Mouse (Mus musculus) neural tube, embryonic 15.5 days (tissue): ENCODE measurements around the gene Atxn7l3. TPM values are rescaled to one million over a fixed set of nuclear protein-coding genes. Genes with fewer than 3 reads are reported as not detected.
"Not testable (repeated sequence)": the region's sequence is repeated elsewhere in the genome, so short reads cannot be mapped to it uniquely, and the experiment has no call there.

ENCODE experiments used
- ATAC-seq: fragments of 200-750 bp; cut with Nextera tagmentation; 2 replicates; pipeline ENCODE4 v1.8.0; 2017; ENCODE audit warnings: mild to moderate bottlenecking, moderate TSS enrichment, moderate library complexity; ENCODE audit not compliant: low FRiP score
- H3K27ac ChIP-seq: fragments of 300-500 bp; sonication (generic); replicated peaks from 2 replicates; pipeline ENCODE4 v1.5.1; 2015; ENCODE audit warnings: mild to moderate bottlenecking, inconsistent platforms
- H3K27me3 ChIP-seq: fragments of 300-500 bp; sonication (generic); replicated peaks from 2 replicates; pipeline ENCODE4 v1.6.1; 2015; ENCODE audit warnings: inconsistent platforms
- H3K36me3 ChIP-seq: fragments of 300-500 bp; sonication (generic); 2 replicates; pipeline ENCODE4 v1.6.1; 2015; ENCODE audit warnings: inconsistent platforms
- H3K4me1 ChIP-seq: fragments of 300-500 bp; sonication (generic); 2 replicates; pipeline ENCODE4 v1.6.1; 2015; ENCODE audit warnings: inconsistent platforms
- H3K4me2 ChIP-seq: fragments of 300-500 bp; sonication (generic); 2 replicates; pipeline ENCODE4 v1.6.1; 2015; ENCODE audit warnings: inconsistent platforms, mild to moderate bottlenecking, moderate library complexity
- H3K4me3 ChIP-seq: fragments of 300-500 bp; sonication (generic); replicated peaks from 2 replicates; pipeline ENCODE4 v1.5.1; 2015; ENCODE audit warnings: mild to moderate bottlenecking, inconsistent platforms
- H3K9ac ChIP-seq: fragments of 300-500 bp; sonication (generic); replicated peaks from 2 replicates; pipeline ENCODE4 v1.6.1; 2015; ENCODE audit warnings: mild to moderate bottlenecking, inconsistent platforms
- H3K9me3 ChIP-seq: fragments of 300-500 bp; sonication (generic); replicated peaks from 2 replicates; pipeline ENCODE4 v1.6.1; 2016; ENCODE audit warnings: inconsistent platforms
- whole genome bisulfite sequencing: fragments of 180-500 bp; shearing (Covaris S2); methylation state at CpG from one replicate; pipeline ENCODE4 v1.1.7; 2015; ENCODE audit warnings: mixed read lengths; 5-methylcytosine and 5-hydroxymethylcytosine counted together
- polyA plus RNA-seq: library from polyadenylated mRNA; unstranded; fragments of >200 nt; fragmentation: Nextera tagmentation; extraction: Ambion mirVana; gene quantifications from 2 replicates; pipeline ENCODE4 v1.2.1, GENCODE M21; 2015

Gene Atxn7l3
- polyA plus RNA-seq, 1 experiment from 2014 or later = 28.1 TPM

DNA sequence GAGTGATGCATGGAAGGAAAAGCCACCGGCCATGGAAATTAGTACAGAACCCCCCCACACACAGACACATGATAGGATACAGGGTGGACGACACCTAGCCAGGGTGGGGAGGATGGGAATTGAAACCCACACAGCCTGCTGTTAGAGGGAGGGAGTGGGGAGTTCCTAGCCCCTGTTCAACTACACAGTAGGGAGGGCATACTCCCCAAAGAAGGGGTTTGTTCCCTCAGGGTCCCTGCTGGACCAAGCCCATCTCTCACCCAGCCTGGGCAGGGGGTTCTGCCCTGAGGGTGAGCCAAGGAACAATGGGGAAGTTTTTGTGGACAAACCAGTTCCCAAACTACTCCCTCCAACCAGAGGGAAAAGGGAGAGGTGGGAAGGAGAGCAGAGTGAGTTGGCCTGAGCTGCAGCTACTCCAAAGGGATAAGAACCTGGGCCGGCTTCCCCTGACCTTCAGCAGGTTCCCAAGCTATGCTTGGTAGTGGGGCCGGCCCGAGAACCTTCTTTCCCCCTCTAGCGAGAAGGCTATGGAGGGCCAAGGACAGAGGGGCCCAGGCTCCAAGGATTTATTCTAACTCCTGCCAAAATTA is 6.8 kb downstream of the Atxn7l3 start:
- Histone ChIP-seq H3K27me3 (no peaks in the 10 kb centered on the region), H3K9me3 (no peaks in the 10 kb centered on the region), H3K36me3 (peaks cover 61% of the 10 kb centered on the region), H3K4me3 (no peak overlapping the region), H3K4me2 (no peak overlapping the region), H3K4me1 (peaks cover 44% of the 10 kb centered on the region), H3K27ac (peak overlapping the region; percentile 23; the same call in 1 of the 2 replicates), H3K9ac (no peak overlapping the region)
- no peak for ATAC-seq
- WGBS = 65% methylated on average over 6 of the region's 6 CpGs

DNA sequence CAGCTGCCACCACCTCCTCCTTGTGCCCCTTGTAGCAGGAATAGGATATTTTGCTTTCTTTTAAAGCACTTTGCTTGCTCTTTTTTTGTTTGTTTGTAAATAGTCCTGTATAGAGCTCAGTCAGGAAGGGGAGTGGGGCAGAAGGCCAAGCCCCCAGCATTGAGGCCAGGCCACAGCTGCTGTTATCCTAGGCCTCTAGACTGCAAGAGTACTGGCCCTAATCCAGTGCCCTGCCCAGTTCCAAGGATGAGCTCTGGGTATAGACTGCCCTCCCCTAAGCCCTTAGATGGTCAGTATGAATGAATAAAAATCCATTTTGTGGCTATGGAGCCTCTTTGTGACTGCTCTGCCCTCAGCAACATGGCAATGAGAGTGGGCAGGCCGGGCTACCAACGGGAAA is 7.5 kb downstream of the Atxn7l3 start:
- Histone ChIP-seq H3K4me2 (no peak overlapping the region), H3K27ac (no peak overlapping the region), H3K9ac (0 out of 2 replicates have a peak overlapping the region, but pooled peaks have one; percentile 14), H3K27me3 (no peaks in the 10 kb centered on the region), H3K9me3 (no peaks in the 10 kb centered on the region), H3K4me3 (no peak overlapping the region), H3K4me1 (peaks cover 38% of the 10 kb centered on the region), H3K36me3 (peaks cover 60% of the 10 kb centered on the region)
- 77% methylated on average over 2 of the region's 2 CpGs for WGBS
- no peak for ATAC-seq

DNA sequence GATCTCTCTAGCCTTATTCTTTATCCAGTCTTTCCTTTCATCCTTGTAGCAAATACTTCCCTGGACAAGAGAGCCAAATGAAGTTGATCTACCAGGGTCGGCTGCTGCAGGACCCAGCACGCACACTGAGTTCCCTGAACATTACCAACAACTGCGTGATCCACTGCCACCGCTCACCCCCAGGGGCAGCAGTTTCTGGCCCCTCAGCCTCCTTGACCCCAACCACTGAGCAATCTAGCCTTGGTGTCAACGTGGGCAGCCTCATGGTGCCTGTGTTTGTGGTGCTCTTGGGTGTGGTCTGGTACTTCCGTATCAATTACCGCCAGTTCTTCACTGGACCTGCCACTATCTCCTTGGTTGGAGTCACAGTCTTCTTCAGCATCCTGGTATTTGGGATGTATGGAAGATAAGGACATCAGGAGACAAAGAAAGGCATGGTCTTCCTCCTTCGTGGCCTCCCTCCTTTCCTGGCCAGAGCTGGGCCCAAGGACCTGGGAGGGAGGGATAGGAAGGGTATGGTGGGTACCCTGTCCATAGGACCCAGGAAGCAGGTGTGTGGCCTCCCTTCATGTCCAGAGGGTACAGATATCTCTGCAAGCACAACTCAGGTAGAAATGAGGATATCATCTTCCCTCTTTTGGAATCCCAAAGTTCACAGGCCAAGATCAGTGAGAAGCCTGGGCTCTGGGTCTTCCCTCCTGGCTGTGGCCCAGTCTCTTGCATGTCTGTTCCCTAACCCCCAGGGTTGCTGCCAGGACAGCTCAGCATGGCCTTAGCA is 8.2 kb downstream of the Atxn7l3 start:
- Histone ChIP-seq H3K27me3 (no peaks in the 10 kb centered on the region), H3K4me1 (peaks cover 35% of the 10 kb centered on the region), H3K4me2 (no peak overlapping the region), H3K27ac (no peak overlapping the region), H3K4me3 (no peak overlapping the region), H3K36me3 (peaks cover 54% of the 10 kb centered on the region), H3K9me3 (no peaks in the 10 kb centered on the region), H3K9ac (no peak overlapping the region)
- ATAC-seq = no peak
- WGBS = 84% methylated on average over 8 of the region's 8 CpGs

DNA sequence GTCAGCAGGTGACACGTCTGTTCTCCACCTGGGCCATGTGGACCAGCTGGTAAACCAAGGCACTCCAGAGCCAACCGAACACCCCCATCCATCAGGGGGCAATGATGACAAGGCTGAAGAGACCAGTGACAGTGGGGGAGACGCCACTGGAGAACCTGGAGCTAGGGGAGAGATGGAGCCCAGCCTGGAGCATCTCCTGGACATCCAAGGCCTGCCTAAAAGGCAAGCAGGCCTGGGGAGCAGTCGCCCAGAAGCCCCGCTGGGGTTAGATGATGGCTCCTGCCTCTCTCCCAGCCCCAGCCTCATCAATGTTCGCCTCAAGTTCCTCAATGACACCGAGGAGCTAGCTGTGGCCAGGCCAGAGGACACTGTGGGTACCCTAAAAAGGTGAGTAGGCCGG is 8.9 kb downstream of the Atxn7l3 start:
- Histone ChIP-seq H3K4me1 (peaks cover 35% of the 10 kb centered on the region), H3K4me3 (no peak overlapping the region), H3K4me2 (no peak overlapping the region), H3K27me3 (no peaks in the 10 kb centered on the region), H3K9ac (no peak overlapping the region), H3K9me3 (no peaks in the 10 kb centered on the region), H3K36me3 (peaks cover 48% of the 10 kb centered on the region), H3K27ac (no peak overlapping the region)
- WGBS = 86% methylated on average over 8 of the region's 8 CpGs
- ATAC-seq = no peak

DNA sequence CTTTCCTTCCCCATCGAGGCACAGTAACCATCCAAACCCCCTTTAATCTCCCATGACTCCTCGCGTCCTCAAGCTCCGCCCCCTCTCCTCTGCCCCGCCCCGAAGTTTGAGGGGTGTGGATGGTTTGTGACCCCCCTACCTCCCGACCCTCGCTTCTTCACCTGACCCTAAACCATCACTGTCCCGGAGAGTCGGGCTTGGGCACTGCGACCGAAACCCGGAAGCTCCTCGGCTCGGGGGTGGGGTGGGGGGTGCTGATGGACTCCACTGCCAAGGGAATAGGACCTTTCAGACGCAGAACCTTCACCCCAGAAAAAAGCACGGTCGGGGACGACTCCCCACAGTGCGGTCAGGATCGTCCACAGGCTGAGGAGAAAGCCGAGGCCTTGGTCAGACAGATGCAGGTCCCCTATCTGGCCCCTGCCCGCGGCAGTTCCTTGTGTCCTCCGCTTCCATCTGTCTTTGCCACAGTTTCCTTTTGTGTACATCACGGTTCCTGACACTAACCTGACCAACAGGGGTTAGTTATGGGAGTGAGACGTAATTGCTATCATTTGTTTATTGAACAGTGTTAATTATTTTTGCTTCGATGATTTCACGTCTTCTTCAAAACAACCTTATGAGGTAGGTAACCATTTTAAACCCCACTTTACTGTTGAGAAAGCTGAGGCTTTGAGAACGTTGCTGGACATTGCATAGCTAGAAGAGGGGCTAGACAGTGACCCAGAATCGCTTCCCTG is 11.2 kb downstream of the Atxn7l3 start:
- 5% methylated on average over 31 of the region's 31 CpGs for WGBS
- H3K9me3 ChIP-seq = no peaks in the 10 kb centered on the region
- H3K9ac ChIP-seq = peak overlapping the region; percentile 77
- peaks cover 25% of the 10 kb centered on the region for H3K36me3 ChIP-seq
- peak overlapping the region; percentile 91 for H3K27ac ChIP-seq
- no peaks in the 10 kb centered on the region for H3K27me3 ChIP-seq
- peak; percentile 76 for ATAC-seq
- peak overlapping the region; percentile 74 for H3K4me2 ChIP-seq
- peaks cover 35% of the 10 kb centered on the region for H3K4me1 ChIP-seq
- H3K4me3 ChIP-seq = peak overlapping the region; percentile 87

DNA sequence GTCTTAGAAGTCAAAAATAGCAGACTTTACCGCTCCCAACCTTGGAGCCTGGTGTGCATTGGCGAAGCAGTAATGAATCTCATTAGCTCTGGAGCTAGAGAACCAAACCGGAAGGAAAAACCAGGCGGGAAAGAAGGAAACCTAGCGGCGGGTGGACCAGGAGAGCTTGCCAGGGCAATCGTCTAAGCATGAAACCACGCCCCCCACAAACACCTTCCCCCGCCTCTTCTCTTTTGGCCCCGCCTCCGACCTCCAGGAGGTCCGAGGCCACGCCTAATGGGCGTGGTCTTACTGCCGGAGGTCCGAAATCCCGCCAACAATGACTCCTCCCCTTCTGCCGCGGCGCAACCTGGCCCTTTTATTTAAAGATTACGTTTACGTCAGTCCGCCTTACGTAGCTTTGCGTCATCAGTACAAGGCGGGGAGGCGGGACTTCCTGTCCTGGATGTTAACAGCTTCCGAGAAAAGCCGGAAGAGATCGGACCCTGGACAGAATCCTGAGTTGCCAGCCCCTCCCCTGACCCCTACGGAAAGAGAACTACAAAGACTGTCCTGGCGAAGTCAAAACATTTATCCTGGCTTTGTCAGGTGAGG is 11.8 kb downstream of the Atxn7l3 start, which contains the start of gene Tmub2:
Gene Tmub2 (plus strand): TSS at position 431 of the 594 bp plus-strand sequence.
- ATAC-seq = peak; percentile 94

DNA sequence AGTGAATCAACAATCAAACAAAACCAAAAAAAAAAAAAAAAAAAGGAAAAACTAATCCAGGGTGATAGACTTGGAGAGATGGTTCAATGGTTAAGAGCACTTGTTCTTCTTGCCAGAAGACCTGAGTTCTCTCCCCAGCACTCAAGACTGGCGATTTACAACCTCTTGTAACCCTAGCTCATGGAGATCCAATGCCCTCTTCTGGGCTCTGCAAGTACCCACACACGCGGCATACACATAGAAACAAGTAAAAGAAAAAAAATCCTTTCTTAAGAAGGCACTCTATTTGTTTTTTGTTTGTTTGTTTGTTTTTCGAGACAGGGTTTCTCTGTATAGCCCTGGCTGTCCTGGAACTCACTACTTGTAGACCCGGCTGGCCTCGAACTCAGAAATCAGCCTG is 12.5 kb downstream of the Atxn7l3 start:
- no peaks in the 10 kb centered on the region for H3K27me3 ChIP-seq
- no peak overlapping the region for H3K9ac ChIP-seq
- peak overlapping the region; percentile 74 for H3K4me2 ChIP-seq
- WGBS = 88% methylated on average over 6 of the region's 6 CpGs
- peaks cover 17% of the 10 kb centered on the region for H3K36me3 ChIP-seq
- H3K9me3 ChIP-seq = no peaks in the 10 kb centered on the region
- peak overlapping the region; percentile 91 for H3K27ac ChIP-seq
- H3K4me3 ChIP-seq = peak overlapping the region; percentile 87
- no peak for ATAC-seq
- H3K4me1 ChIP-seq = peaks cover 26% of the 10 kb centered on the region

More for the DNA sequence above, 11.8 kb downstream of the Atxn7l3 start, which contains the start of gene Tmub2:
- peaks cover 33% of the 10 kb centered on the region for H3K4me1 ChIP-seq
- peak within 1 kb of the TSS; percentile 77 for H3K9ac ChIP-seq
- peak within 1 kb of the TSS; percentile 87 for H3K4me3 ChIP-seq
- H3K4me2 ChIP-seq = peak within 1 kb of the TSS; percentile 74
- peak within 1 kb of the TSS; percentile 91 for H3K27ac ChIP-seq
- H3K36me3 ChIP-seq = peaks cover 19% of the 10 kb centered on the region
- WGBS = under 1% methylated on average over 26 of the region's 32 CpGs
- H3K27me3 ChIP-seq = no peaks in the 10 kb centered on the region
- no peaks in the 10 kb centered on the region for H3K9me3 ChIP-seq

DNA sequence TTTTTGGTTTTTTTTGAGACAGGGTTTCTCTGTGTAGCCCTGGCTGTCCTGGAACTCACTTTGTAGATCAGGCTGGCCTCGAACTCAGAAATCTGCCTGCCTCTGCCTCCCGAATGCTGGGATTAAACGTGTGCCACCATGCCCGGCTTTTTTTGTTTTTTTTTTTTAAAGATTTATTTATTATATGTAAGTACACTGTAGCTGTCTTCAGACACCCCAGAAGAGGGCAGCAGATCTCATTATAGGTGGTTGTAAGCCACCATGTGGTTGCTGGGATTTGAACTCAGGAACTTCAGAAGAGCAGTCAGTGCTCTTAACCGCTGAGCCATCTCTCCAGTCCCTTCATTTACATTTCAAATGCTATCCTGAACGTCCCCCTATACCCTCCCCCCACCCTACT is 16.2 kb downstream of the Atxn7l3 start:
- not testable (repeated sequence) for H3K27me3 ChIP-seq

DNA sequence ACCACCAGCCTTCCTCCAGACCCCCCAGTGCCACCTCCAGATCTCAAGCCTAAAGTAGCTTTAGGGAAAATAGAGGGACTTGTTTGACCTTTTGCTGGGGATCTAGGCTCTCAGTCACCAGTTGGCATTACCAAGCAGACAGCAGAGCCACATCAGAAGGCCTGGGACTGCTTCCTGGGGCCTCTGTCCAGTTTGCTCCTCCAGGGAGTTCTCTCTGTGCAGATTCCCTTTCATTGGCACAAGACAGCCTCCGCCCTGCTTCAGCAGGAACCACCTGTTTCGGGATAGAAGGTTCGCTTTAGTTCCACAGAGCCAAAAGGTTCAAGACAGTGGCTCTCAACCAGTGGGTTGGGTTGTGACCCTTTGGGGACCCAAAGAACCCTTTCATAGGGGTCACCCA is 16.8 kb downstream of the Atxn7l3 start:
- 95% methylated on average over 3 of the region's 3 CpGs for WGBS
- no peak overlapping the region for H3K27ac ChIP-seq
- H3K9ac ChIP-seq = no peak overlapping the region
- no peak overlapping the region for H3K4me3 ChIP-seq
- H3K9me3 ChIP-seq = no peaks in the 10 kb centered on the region
- H3K4me2 ChIP-seq = no peak overlapping the region
- H3K36me3 ChIP-seq = no peaks in the 10 kb centered on the region
- peaks cover 12% of the 10 kb centered on the region for H3K4me1 ChIP-seq
- ATAC-seq = no peak
- H3K27me3 ChIP-seq = peaks cover 4% of the 10 kb centered on the region; the same call in 1 of the 2 replicates

More for the DNA sequence above, 16.2 kb downstream of the Atxn7l3 start:
- not testable (repeated sequence) for ATAC-seq, H3K36me3 ChIP-seq, H3K9me3 ChIP-seq, H3K27ac ChIP-seq, H3K9ac ChIP-seq, H3K4me3 ChIP-seq, H3K4me2 ChIP-seq
- H3K4me1 ChIP-seq = peaks cover 12% of the 10 kb centered on the region
- WGBS = 75% methylated on average over 6 of the region's 6 CpGs

DNA sequence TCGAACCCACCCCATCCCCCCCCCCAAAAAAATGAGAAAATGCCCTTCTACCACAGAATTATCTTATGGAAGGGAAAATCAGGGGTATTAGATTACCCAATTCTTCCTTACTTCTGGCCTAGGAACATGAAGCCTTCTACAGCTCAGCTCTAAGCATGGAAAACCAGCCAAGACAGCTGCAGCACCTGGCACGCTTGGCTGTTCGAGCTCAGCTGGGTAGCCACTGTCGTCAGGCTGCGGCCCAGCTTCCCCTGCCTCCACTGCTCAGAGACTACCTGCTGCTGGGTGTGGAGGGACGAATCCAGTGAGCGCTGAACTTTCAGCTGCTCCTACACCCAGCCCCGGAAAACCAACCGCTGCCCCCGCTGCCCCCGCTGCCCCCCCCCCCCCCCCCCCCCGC is 18.7 kb downstream of the Atxn7l3 start:
- Histone ChIP-seq H3K9ac (no peak overlapping the region), H3K4me2 (no peak overlapping the region), H3K4me1 (peaks cover 12% of the 10 kb centered on the region), H3K27me3 (peaks cover 4% of the 10 kb centered on the region; the same call in 1 of the 2 replicates), H3K4me3 (no peak overlapping the region), H3K36me3 (no peaks in the 10 kb centered on the region), H3K9me3 (no peaks in the 10 kb centered on the region), H3K27ac (no peak overlapping the region)
- ATAC-seq = no peak
- WGBS = 53% methylated on average over 9 of the region's 12 CpGs

DNA sequence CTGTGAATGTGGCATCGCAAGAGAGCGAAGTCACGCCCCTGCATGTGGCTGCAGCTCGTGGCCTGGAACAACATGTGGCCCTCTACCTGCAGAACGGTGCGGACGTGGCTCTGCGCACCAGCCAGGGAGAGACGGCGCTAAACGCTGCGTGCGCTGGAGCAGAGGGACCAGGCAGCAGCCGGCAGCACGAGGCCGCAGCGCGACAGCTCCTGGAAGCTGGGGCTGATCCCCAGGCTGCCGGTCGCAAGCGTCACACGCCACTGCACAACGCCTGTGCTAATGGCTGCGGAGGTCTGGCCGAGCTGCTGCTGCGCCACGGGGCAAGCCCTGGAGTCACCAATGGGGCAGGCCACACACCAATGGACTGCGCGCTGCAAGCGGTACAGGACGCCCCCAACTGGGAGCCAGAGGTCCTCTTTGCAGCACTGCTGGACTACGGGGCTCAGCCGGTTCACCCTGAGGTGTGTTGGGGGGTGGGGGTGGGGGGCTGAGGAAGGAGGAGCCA is 20.0 kb downstream of the Atxn7l3 start:
- under 1% methylated on average over 33 of the region's 33 CpGs for WGBS
- H3K27ac ChIP-seq = peak overlapping the region; percentile 37; the same call in 1 of the 2 replicates
- H3K4me1 ChIP-seq = peaks cover 12% of the 10 kb centered on the region
- peaks cover 4% of the 10 kb centered on the region; the same call in 1 of the 2 replicates for H3K27me3 ChIP-seq
- H3K4me3 ChIP-seq = peak overlapping the region; percentile 38
- ATAC-seq = peak; percentile 61
- peak overlapping the region; percentile 59 for H3K9ac ChIP-seq
- H3K9me3 ChIP-seq = no peaks in the 10 kb centered on the region
- no peaks in the 10 kb centered on the region for H3K36me3 ChIP-seq
- peak overlapping the region; percentile 77 for H3K4me2 ChIP-seq
